Mouse (Mus musculus) spleen, adult 2 months (tissue): ENCODE measurements at regions not wholly inside any gene's neighbourhood (a gene's known extent, or its start where the extent isn't known, plus 50 kb on each side); places are given as distances from the start of the nearest gene placed in this dataset.

ENCODE experiments used
- CTCF ChIP-seq: fragments of 200-500 bp; IDR thresholded peaks from 2 replicates; pipeline ENCODE4 v1.5.1; 2011; ENCODE audit warnings: mild to moderate bottlenecking, inconsistent platforms; ENCODE audit not compliant: insufficient read depth, insufficient read length, insufficient replicate concordance; ENCODE audit errors: extremely low read depth
- POLR2A ChIP-seq: fragments of 200-500 bp; IDR thresholded peaks from 2 replicates; pipeline ENCODE4 v1.6.1; 2011; ENCODE audit warnings: low read depth, low read length, inconsistent platforms

- no peak for TF ChIP-seq POLR2A
- TF ChIP-seq CTCF, result no peak
These were observed 371.3 kb upstream of the A1bg start for GRCm38 (mm10) chr15:61294131-61294530.
